Mouse (Mus musculus) lung, postnatal 10 days (tissue): ENCODE measurements around the gene Ms4a4d.
A peak's percentile ranks its signal among the peaks of the same experiment; 100 is the strongest.
"Not testable (repeated sequence)": the region's sequence is repeated elsewhere in the genome, so short reads cannot be mapped to it uniquely, and the experiment has no call there.

Source experiments
- DNase-seq: peaks from one replicate; pipeline ENCODE4 v3.0.0; 2021

The Ms4a4d gene

DNA sequence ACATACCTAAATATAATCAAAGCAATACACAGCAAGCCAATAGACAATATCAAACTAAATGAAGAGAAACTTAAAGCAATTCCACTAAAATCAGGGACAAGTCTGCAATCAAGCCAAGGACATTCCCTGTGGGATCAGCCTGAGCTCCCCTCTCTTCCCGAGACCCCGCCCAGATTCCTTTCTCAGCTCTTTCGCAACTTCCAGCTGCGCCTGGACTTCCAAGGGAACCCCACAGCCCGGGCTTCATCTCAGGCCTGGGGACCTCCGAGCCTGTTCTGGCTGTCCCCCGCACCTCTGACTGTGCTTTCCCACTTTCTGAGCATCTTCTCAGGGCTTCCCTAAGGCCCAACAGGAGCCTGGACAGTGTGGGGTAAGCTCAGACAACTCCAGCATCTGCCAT is at the start of gene Ms4a4d:
Gene Ms4a4d (plus strand): TSS at position 209 of the 400 bp plus-strand sequence.
- DNase-seq, result peak; percentile 56

DNA sequence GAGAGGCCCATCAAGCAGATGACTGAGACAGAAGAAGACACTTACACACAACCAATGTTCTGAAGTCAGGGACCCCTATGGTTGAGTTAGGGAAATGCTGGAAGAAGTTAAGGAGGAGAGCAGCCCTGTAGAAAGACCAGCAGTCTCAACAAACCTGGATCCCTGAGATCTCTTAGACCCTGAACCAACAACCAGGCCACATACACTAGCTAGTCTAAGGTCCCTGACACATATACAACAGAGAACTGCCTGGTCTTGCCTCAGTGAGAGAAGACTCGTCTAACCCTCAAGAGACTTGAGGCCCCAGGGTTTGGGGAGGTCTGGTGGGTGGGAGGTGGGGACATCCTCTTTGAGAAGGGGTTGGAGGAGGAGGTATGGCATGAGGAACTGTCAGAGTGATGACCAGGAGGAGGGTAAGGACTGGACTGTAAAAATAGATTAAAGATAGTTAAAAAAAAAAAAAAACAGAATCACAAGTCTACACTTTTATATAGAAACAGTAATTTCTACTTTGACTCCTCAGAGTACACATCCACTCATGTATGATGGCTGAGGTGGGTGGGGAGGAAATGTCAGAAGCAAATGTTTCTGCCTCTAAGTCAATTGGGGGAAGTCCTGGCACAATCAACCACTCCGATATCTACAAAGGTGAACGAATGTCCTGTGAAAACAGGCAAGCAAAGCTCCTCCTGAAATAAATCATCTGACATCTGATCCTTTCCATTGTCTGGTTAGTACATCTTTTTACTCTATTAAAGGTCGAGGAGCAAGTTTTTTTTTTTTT is 45.0 kb upstream of the Ms4a4d start:
- no peak for DNase-seq

DNA sequence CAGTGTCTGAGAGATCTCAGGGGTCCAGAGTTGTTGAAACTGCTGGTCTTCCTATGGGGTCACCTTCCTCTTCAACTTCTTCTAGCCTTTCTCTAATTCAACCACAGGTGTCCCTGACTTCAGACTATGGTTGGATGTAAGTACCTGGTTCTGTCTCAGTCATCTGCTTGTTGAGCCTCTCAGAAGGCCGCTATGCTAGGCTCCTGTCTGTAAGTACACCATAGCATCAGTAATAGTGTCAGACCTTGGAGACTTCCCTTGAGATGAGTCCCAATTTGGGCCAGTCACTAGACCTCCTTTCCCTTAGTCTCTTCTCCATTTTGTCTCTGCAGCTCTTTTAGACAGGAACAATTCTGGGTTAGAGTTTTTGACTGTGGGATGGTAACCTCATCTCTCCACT is 43.9 kb upstream of the Ms4a4d start:
- DNase-seq, result no peak

DNA sequence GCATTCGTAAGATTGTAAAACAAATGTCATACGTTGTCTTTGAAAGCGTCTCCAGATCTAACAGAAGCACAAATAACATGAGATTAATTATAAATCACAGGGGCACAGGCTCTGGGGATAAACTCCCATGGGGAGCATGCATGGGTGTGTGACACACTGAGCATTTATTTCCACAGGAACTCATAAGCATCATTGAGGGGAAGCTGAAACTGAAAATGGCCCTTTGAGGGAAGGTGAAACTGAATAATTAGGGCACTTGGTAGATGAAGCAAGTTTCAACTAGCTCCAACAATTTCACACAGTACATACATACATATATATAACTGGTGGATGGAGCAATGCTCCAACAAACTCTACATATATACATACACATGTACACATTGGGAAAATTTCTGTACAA is 42.1 kb upstream of the Ms4a4d start:
- DNase-seq, result no peak

DNA sequence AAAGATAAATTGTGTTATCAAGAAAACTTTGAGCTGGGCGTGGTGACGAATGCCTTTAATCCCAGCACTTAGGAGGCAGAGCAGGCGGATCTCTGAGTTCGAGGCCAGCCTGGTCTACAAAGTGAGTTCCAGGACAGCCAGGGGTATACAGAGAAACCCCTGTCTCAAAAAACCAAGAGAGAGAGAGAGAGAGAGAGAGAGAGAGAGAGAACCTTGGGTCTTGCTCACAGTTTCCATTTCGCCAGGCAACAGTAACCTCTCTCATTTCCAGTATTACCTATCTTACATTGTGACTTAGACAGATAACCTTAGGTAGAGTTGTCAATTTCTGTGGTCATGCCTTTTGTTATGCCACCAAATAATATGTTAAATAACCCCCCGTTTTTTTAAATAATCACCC is 40.2 kb upstream of the Ms4a4d start:
- no peak for DNase-seq

DNA sequence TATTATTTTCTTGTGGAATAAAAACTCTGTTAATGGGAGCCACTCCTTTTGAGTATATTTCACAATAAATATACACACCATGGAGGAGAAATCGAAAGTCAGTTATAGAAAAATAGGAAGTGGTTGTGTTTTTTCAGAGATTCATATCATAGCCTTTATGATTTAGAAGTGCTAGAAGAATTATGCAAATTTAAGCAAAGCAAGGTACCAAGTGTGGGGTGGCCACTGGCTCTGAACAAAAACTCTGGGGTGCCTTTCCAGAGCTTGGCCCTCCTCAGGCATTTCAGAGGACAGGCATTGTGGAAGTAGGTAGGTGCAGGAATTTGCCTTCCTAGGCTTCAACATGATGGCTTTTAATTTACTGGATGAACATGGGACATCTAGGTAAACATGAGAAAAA is 39.3 kb upstream of the Ms4a4d start:
- DNase-seq, result not testable (repeated sequence)

DNA sequence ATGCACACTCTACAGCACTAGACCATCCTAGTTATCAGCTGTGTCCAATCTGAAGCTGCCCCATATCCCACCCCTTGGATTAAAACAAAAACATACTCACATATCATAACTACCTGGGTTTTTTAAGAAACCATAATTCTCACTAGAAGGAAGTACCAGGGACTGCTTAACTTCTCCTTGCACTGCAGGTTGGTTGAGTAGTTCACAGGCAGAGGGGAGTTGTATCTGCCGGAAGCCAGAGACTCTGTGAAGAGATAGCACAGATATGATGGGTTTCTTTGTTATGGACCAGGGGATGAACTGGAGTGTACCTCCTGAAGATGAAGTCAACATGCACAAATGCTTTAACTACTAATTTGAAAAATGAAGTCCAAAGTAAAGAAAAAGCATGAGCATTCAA is 35.8 kb upstream of the Ms4a4d start:
- DNase-seq, result no peak

DNA sequence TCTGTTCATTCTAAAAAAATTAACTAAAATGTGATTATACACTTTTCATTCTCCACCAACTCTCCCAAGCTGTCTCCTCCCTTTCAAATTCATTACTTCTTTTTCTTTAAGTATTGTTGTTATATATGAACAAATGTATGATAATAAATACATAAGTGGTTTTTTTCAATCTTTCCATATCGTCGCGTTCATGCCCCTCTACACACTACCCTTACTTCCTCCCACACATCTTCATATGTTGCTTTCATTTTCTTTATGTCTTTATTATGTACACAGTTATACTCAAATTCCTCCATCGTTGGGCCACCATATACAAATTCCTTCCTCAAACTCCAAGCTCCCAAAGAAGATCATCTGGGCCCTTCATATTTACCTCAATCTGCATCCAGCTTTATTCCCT is 35.3 kb upstream of the Ms4a4d start:
- no peak for DNase-seq

DNA sequence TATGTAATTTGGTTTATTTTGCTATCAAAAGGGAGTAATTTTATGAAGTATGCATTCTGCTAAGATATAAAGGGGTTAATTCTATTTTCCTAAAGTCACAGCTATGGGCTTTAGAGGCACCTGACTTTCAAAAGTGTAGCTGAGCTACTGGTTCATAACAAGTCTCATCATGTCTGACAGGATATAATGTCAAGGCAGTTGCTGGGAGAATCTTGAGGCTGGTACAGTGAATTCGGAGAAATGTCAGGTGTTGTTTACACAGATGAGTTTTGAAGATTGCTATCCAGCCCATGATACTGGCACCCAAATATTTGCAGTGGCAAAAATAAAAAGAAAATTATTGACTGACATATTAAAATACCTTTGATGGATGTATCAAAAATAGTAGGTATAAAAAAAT is 31.7 kb upstream of the Ms4a4d start:
- DNase-seq, result no peak

DNA sequence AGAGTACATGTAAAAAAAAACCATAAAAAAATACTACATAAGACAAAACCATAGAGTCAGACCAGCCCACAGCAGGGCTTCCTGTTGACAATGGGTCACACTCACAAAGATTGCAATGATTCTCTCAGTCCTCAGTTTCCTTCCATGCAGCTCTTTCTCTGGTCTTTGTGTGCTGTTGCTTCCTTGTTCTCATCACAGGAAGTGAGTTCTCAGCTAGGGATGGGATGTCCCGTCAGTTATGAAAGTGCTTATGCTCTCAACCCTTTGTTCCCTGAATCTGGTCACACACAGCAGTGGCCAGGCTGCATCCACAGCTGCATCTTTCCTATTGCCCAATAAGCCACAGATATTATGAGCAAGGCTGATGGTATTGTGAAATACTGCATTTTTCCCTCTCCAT is 23.1 kb upstream of the Ms4a4d start:
- DNase-seq, result no peak

DNA sequence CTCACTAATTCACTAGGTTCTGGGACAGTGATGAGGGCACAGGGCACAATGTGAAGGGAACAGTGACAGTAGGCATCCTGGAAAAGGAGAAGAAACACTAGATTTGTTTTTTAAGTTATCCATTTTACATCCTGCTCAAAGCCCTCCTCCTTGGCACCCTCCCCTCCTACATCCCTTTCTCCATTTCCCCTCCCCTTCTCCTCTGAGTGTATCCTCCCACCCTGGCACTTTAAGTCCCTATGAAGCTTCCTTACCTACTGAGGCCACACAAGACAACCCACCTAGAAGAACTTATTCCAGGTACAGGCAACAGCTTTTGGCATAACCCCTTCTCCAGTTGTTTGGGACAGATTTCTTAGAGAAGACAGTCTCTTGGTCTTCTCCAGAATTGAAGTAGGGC is 20.4 kb upstream of the Ms4a4d start, which contains the start of gene Ms4a6b:
Gene Ms4a6b (plus strand): TSS at position 267 of the 400 bp plus-strand sequence.
- no peak for DNase-seq

DNA sequence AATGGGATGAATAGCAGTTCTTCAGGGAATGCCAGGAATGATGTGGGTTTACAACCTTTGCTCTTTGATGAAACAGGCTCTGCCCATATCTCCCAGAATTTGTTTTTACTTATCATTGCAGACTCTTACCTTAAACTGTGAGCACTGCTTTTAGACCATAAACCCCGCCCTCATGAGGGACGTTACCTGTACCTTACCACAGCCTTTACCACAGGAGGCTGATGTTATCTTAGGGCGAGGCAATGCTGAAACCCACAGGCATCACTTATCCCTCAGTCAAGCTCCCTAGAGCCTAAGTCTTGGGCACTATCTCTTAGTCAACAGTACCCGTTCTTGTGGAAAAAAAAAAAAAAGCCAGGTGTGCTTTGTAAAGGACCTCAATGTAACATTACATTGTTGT is 19.8 kb upstream of the Ms4a4d start:
- DNase-seq, result no peak

DNA sequence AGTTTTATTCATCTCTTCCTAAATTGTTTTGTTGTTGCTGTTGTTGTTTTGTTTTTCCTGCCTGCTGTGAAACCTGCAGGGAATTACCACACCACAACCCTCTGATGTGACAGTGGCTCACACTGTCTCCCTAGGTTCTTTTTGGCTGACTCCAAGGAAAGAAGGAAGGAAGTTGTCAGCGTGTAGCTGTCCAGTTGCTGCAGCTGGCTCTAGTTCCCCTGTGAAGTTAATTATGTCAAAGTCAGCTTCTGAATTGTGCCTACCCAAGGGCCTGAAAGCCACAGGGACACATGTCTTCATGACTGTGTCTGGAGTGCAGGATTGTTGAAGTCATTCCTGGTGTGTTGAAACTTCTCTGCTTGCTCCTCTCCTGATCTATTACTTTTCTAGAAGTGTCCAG is 19.2 kb upstream of the Ms4a4d start:
- DNase-seq, result not testable (repeated sequence)

DNA sequence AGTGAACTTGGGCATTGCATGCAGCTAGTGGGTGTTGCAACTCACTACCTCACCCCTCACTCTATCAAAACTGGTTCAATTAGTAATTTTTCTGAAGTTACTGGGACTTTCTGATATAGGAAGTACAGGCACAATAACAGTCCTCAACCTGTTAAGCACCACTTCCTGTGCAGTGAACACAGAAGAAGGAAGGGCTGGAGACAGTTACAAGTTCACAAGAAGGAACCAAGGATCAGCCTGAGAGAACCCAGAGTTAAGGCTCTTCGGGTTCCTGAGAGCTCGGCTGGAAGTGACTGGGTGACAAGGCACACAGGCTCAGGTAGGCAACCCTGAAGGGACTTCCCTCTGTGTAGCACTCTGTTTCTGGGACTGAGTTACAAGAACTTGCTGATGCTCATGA is 18.2 kb upstream of the Ms4a4d start:
- DNase-seq, result not testable (repeated sequence)

DNA sequence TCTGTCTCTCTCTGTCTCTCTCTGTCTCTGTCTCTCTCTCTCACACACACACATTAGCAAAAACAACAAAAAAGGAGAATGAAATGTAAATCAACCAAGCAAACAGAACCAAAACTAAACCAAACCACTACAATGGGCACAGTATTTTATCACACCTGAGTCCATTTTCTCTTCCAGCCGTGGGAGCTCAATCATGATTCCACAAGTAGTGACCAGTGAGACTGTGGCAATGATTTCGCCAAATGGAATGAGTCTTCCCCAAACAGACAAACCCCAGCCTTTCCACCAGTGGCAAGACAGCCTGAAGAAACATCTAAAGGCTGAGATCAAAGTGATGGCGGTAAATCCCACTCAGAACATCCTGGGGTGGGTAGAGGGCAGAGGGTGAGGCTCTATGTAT is 16.5 kb upstream of the Ms4a4d start:
- DNase-seq, result no peak

DNA sequence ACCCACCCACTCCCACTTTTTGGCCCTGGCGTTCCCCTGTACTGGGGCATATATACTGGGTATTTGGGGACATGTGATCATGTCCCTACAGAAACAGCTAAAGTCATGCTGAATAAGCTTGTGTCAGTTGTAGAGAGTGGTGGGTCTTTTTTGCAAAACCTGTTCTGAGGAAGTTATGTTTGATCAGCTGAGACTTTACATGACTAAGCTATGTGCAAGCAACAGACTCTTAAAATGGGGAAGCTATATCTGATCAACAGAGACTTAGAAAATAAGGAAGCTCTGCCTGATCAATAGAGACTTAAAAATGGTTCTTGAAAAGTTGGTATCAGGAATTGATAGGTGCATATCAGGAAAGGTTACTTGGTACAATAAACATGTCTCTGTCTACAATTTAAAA is 3.2 kb upstream of the Ms4a4d start:
- no peak for DNase-seq

DNA sequence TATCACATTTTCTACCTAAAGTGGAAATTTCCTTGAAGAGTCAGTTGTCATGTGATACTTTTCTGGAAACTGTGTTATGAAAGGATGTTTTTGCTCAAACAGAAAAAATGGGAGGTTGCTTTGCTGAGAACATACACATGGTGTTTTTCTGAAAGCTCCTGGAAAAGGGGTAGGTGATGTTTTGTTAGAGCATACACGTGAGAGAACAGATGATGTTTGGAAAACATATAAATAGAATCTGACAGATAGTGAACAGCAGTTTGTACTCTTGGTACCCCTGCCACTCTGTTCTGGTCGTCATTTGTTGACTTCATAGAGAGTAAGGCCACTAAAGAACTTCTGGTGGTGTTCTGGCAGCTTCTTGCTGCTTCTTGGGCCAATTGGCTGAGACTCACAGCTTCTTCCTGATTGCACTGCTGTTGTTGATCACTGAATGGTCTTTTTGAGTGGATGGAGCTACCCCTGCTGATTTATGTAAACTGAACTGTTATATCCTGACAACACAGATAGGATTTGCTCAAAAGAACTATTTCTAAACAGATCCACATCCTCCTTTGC is 2.6 kb upstream of the Ms4a4d start:
- peak; percentile 59 for DNase-seq

DNA sequence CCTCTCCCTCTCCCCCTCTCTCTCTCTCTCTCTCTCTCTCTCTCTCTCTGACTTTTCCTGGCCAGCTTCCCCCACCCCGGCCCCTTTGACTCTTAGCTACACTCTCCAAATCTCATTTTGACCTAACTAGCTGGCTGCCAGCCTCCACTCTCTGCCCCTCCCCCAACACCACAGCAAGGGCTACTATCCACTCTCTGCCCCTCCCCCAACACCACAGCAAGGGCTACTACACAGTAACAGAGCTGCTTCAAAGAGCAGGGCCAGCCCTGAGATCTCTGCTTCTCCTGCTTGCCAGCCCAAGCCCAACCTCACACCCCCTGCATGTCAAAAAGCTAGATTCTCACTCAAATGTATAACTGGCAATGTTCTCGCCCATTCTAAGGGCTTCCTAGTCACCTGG is 735 bp downstream of the Ms4a4d start:
- DNase-seq, result peak; percentile 50

DNA sequence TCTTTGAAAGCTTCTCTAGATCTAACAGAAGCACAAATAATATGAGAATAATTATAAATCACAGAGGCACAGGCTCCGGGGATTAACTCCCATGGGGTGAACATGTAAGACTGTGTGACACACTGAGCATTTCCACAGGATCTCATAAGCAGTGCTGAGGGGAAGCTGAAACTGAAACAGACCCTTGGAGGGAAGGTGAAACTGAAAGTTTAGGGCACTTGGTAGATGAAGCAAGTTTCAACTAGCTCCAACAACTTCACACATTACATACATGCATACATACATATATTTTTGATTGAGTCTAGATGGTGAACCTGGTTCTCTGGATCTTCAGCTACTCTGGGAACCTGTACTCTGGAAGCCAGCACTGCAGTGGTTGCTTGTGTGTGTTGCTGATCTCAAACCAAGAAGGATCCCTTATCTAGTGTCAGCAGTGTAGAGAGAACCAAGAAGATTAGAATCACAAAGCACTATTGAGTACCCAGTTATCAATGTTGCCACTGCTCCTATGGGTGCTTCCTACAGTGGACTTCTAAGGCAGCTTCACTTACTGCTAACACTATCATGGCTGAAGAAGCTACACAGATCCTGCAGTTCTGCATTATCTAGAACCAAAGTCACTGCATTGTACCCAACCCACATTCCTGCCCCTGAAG is 3.7 kb downstream of the Ms4a4d start:
- not testable (repeated sequence) for DNase-seq

DNA sequence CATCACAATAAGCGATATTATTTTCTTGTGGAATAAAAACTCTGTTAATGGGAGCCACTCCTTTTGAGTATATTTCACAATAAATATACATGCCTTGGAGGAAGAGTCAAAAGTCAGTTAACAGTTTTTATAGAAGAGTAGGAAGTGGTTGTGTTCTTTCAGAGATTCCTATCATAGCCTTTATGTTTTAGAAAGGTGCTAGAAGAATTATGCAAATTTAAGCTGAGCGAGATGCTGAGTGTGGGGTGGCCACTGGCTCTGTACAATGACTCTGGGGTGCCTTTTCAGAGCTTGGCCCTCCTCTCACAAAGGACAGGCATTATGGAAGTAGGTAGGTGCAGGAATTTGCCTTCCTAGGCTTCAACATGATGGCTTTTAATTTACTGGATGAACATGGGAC is 7.8 kb downstream of the Ms4a4d start:
- DNase-seq, result not testable (repeated sequence)

DNA sequence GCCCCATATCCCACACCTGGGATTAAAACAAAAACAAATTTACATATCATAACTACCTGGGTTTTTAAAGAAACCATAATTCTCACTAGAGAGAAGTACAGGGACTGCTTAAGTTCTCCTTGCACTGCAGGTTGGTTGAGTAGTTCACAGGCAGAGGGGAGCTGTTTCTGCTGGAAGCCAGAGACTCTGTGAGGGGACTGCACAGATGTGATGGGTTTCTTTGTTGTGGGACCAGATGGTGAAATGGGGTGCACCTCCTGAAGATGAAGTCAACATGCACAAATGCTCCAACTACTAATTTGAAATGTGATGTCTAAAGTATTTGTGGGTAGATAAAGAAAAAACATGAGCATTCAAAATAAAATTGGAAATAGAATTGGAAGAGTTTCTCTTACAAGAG is 11.3 kb downstream of the Ms4a4d start:
- DNase-seq, result no peak

DNA sequence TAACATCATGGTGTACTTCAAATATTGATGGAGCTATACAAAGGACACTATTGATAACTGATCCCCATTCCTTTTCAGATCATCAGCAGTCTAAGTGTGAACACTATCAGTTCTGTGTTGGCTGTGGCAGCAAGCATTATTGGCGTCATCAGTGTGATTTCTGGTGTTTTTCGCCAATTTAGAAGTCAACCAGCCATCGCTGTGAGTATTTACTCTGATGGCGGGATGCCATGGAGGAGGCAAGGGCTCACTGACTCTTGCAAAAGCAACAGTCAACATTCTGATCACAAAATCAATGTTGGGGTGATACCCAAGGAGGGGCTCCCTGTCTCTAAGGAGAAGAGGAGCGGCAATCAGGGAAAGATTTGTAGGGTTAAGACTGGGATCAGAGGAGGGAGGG is 18.1 kb downstream of the Ms4a4d start:
- no peak for DNase-seq

DNA sequence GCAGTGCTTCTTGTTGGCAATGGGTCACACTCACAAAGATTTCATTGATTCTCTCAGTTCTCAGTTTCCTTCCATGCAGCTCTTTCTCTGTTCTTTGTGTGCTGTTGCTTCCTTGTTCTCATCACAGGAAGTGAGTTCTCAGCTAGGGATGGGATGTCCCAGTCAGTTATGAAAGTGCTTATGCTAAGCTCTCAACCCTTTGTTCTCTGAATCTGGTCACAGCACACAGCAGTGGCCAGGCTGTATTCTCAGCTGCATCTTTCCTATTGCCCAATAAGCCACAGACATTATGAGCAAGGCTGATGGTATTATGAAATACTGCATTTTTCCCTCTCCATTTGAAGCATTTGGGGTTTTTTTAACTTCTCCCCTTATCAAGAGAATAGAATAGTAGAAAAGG is 23.0 kb downstream of the Ms4a4d start:
- DNase-seq, result not testable (repeated sequence)

DNA sequence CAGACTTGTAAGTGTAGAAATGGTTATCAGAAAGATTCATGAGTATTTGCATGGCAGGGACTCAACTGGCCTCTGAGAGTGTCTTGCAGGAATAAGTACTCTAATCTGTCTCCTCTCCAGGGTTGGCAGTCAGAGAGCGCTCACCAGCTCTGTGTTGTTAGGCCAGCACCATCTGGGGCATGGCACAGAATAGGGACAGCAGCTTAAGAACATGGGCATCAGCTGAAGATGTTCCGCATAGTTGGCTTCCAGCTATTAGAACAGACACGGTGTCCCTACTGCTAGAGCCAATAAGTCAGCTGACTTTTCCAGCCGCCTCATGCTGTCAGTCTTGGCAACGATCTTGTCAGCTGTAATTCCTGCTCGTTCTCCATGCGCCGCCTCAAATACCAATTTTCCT is 38.4 kb downstream of the Ms4a4d start:
- no peak for DNase-seq
